Mouse (Mus musculus): ENCODE data around the gene Pcsk4.

GRCm38 (mm10) chr10:80316359-80316781, 12.9 kb downstream of the Pcsk4 start:
- TF ChIP-seq GATA1 (IDR thresholded peaks at IDR 0.05; ENCODE audit: borderline replicate concordance, low read length) (no peak), FLI1 (IDR thresholded peaks at IDR 0.05; ENCODE audit: low read length) (no peak)

All from megakaryocyte, embryonic 14.5 days (primary cell).